Mouse (Mus musculus) MEL (cell line): ENCODE data around the gene Fto. TPM values are rescaled to one million over a fixed set of nuclear protein-coding genes. Genes with fewer than 3 reads are reported as not detected.

Experiments
- DNase-seq: peaks from one replicate; pipeline ENCODE4 v3.0.0; 2011; ENCODE audit warnings: low read depth, low spot score
- H3K27ac ChIP-seq: 2 replicates; pipeline ENCODE4 v1.5.1; 2012; ENCODE audit warnings: low read depth, mild to moderate bottlenecking, control low read depth, low read length, moderate library complexity; ENCODE audit not compliant: control insufficient read depth
- H3K27me3 ChIP-seq, 2 experiments: fragments of 150-350 bp in 1 of 2; sonication (generic) in 1 of 2; 2 replicates each; pipeline ENCODE4 v1.6.1; 2012; ENCODE audit warnings: low read length in 2 of 2, mild to moderate bottlenecking in 2 of 2, improper control_type of control experiment in 1 of 2, moderate library complexity in 1 of 2; ENCODE audit not compliant: insufficient read depth in 2 of 2, control insufficient read depth in 1 of 2
- H3K36me3 ChIP-seq, 2 experiments: 2 replicates each; pipeline ENCODE4 v1.6.1; 2012 to 2014; ENCODE audit warnings: low read length in 2 of 2, improper control_type of control experiment in 1 of 2, inconsistent platforms in 1 of 2, mild to moderate bottlenecking in 1 of 2; ENCODE audit not compliant: insufficient read depth in 2 of 2, control insufficient read depth in 1 of 2
- H3K4me1 ChIP-seq, 2 experiments: fragments of 150-350 bp in 1 of 2; sonication (generic) in 1 of 2; 2 replicates each; pipeline ENCODE4 v1.6.1; 2012; ENCODE audit warnings: low read length in 2 of 2, improper control_type of control experiment in 1 of 2, mild to moderate bottlenecking in 1 of 2; ENCODE audit not compliant: insufficient read depth in 2 of 2, control insufficient read depth in 1 of 2
- H3K4me3 ChIP-seq, 2 experiments: fragments of 150-350 bp in 1 of 2; sonication (generic) in 1 of 2; 2 replicates each; pipeline ENCODE4 v1.5.1; 2012; ENCODE audit warnings: low read depth in 2 of 2, low read length in 2 of 2, mild to moderate bottlenecking in 2 of 2, moderate library complexity in 2 of 2, control low read depth in 1 of 2, improper control_type of control experiment in 1 of 2; ENCODE audit not compliant: control insufficient read depth in 1 of 2, insufficient read depth in 1 of 2
- H3K79me2 ChIP-seq: 2 replicates; pipeline ENCODE4 v1.6.1; 2012; ENCODE audit warnings: mild to moderate bottlenecking, low read length, moderate library complexity; ENCODE audit not compliant: control insufficient read depth, poor library complexity, insufficient read depth
- H3K9ac ChIP-seq: 2 replicates; pipeline ENCODE4 v1.6.1; 2012; ENCODE audit warnings: low read depth, mild to moderate bottlenecking, control low read depth, low read length, moderate library complexity; ENCODE audit not compliant: control insufficient read depth, poor library complexity, severe bottlenecking
- H3K9me3 ChIP-seq: fragments of 150-350 bp; sonication (generic); replicated peaks from 2 replicates; pipeline ENCODE4 v1.6.1; 2012; ENCODE audit warnings: mild to moderate bottlenecking, low read length, improper control_type of control experiment, moderate library complexity; ENCODE audit not compliant: insufficient read depth
- E2F4 ChIP-seq: IDR thresholded peaks from 2 replicates; pipeline ENCODE4 v1.6.1; 2011; ENCODE audit warnings: low read depth, low read length, improper control_type of control experiment, borderline replicate concordance
- EP300 ChIP-seq, 2 experiments: IDR thresholded peaks; 2 replicates each; pipeline ENCODE4 v1.6.1; 2011; ENCODE audit warnings: improper control_type of control experiment in 2 of 2, low read length in 2 of 2, low read depth in 1 of 2, mild to moderate bottlenecking in 1 of 2
- ETS1 ChIP-seq: IDR thresholded peaks from 2 replicates; pipeline ENCODE4 v1.6.1; 2012; ENCODE audit warnings: low read depth, mild to moderate bottlenecking, inconsistent platforms, low read length, improper control_type of control experiment, moderate library complexity
- GATA1 ChIP-seq: IDR thresholded peaks from 2 replicates; pipeline ENCODE4 v1.6.1; 2011; ENCODE audit warnings: low read depth, low read length, improper control_type of control experiment
- HCFC1 ChIP-seq: IDR thresholded peaks from 2 replicates; pipeline ENCODE4 v1.6.1; 2012; ENCODE audit warnings: low read depth, mild to moderate bottlenecking, inconsistent platforms, low read length, improper control_type of control experiment, moderate library complexity
- JUND ChIP-seq: IDR thresholded peaks from 2 replicates; pipeline ENCODE4 v1.6.1; 2011; ENCODE audit warnings: low read depth, mild to moderate bottlenecking, improper control_type of control experiment, low read length
- KAT2A ChIP-seq: conservative IDR thresholded peaks from 2 replicates; pipeline ENCODE4 v1.6.1; 2012; ENCODE audit warnings: low read depth, low read length, improper control_type of control experiment, inconsistent platforms
- MAFK ChIP-seq: IDR thresholded peaks from 2 replicates; pipeline ENCODE4 v1.6.1; 2011; ENCODE audit warnings: low read depth, mild to moderate bottlenecking, low read length, improper control_type of control experiment, borderline replicate concordance
- MAX ChIP-seq: IDR thresholded peaks from 2 replicates; pipeline ENCODE4 v1.6.1; 2011; ENCODE audit warnings: low read length, improper control_type of control experiment
- MEF2A ChIP-seq: IDR thresholded peaks from 2 replicates; pipeline ENCODE4 v1.6.1; 2014; ENCODE audit warnings: low read depth, mild to moderate bottlenecking, inconsistent platforms, low read length, improper control_type of control experiment; ENCODE audit not compliant: poor library complexity, insufficient replicate concordance, severe bottlenecking; ENCODE audit errors: extremely low read depth
- MXI1 ChIP-seq: IDR thresholded peaks from 2 replicates; pipeline ENCODE4 v1.6.1; 2011; ENCODE audit warnings: mild to moderate bottlenecking, low read depth, low read length, improper control_type of control experiment
- NELFE ChIP-seq: IDR thresholded peaks from 2 replicates; pipeline ENCODE4 v1.6.1; 2011; ENCODE audit warnings: low read depth, low read length, improper control_type of control experiment
- POLR2AphosphoS2 ChIP-seq: IDR thresholded peaks from 2 replicates; pipeline ENCODE4 v1.6.1; 2011; ENCODE audit warnings: low read length, improper control_type of control experiment
- RAD21 ChIP-seq: IDR thresholded peaks from 2 replicates; pipeline ENCODE4 v1.6.1; 2011; ENCODE audit warnings: mild to moderate bottlenecking, low read depth, low read length, improper control_type of control experiment
- SIN3A ChIP-seq: IDR thresholded peaks from 2 replicates; pipeline ENCODE4 v1.6.1; 2012; ENCODE audit warnings: low read length, improper control_type of control experiment, inconsistent platforms
- SMC3 ChIP-seq: IDR thresholded peaks from 2 replicates; pipeline ENCODE4 v1.6.1; 2011; ENCODE audit warnings: low read depth, low read length, improper control_type of control experiment
- TBP ChIP-seq: IDR thresholded peaks from 2 replicates; pipeline ENCODE4 v1.8.0; 2011; ENCODE audit warnings: low read depth, low read length, improper control_type of control experiment
- TCF12 ChIP-seq: IDR thresholded peaks from 2 replicates; pipeline ENCODE4 v1.6.1; 2014; ENCODE audit warnings: low read depth, mild to moderate bottlenecking, inconsistent platforms, low read length, improper control_type of control experiment, moderate library complexity
- UBTF ChIP-seq: IDR thresholded peaks from 2 replicates; pipeline ENCODE4 v1.6.1; 2012; ENCODE audit warnings: low read depth, mild to moderate bottlenecking, inconsistent platforms, low read length, improper control_type of control experiment, moderate library complexity, borderline replicate concordance; ENCODE audit not compliant: insufficient read depth
- USF2 ChIP-seq, 2 experiments: IDR thresholded peaks; 2 replicates each; pipeline ENCODE4 v1.6.1; 2011 to 2012; ENCODE audit warnings: improper control_type of control experiment in 2 of 2, low read length in 2 of 2, borderline replicate concordance in 1 of 2, inconsistent platforms in 1 of 2, low read depth in 1 of 2, mild to moderate bottlenecking in 1 of 2; ENCODE audit not compliant: insufficient read depth in 1 of 2
- ZNF384 ChIP-seq: IDR thresholded peaks from 2 replicates; pipeline ENCODE4 v1.6.1; 2012; ENCODE audit warnings: low read depth, mild to moderate bottlenecking, inconsistent platforms, low read length, improper control_type of control experiment
- polyA plus RNA-seq, 2 experiments: library from polyadenylated mRNA; stranded (reverse) in 1 of 2; unstranded in 1 of 2; fragments of >175 nt in 1 of 2; fragments of >200 nt in 1 of 2; gene quantifications; 2 replicates each; pipeline versions ENCODE4 v1.2.1 to v1.2.4; 2012; ENCODE audit warnings: low replicate concordance in 2 of 2, low read depth in 1 of 2; ENCODE audit not compliant: insufficient read length in 2 of 2, insufficient read depth in 1 of 2, missing spikeins in 1 of 2
- total RNA-seq: library from RNA; depleted of rRNA; stranded (reverse); fragments of 300-350 nt; gene quantifications from 2 replicates; pipeline ENCODE4 v1.2.3, GENCODE M21; 2012

The Fto gene
- total and polyA plus RNA-seq, 3 experiments: 13.5 to 41.1 TPM; not detected in 1

DNA sequence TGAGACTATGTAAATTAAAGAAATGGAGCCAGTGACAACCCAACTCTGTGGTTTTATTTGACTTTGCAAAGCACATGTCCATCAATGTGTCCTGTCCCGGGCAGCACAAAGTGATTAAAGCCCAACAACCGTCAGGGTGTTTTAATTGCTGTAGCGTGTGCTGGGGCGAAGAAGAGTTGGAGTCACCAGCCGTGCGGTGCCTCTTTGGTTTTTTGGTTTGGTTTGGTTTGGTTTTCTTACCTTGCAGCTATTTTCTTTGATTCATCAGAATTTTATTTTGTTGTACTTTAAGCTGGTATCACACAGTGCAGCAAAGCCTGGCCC is 263.6 kb downstream of the Fto start:
- Histone ChIP-seq H3K4me1 (peaks cover 0 to 6% of the 10 kb centered on the region in 2 experiments; a peak in 3 of 4 replicates), H3K36me3 (peaks cover 0 to 8% of the 10 kb centered on the region in 2 experiments; a peak in 2 of 4 replicates), H3K9me3 (no peaks in the 10 kb centered on the region), H3K79me2 (no peaks in the 10 kb centered on the region), H3K4me3 (no peak overlapping the region), H3K27me3 (no peaks in the 10 kb centered on the region), H3K27ac (no peak overlapping the region), H3K9ac (no peak overlapping the region)
- no peak for DNase-seq
- no peak for TF ChIP-seq NELFE
- TF ChIP-seq ZNF384: no peak
- no peak for TF ChIP-seq KAT2A
- no peak for TF ChIP-seq TBP
- TF ChIP-seq RAD21: no peak
- TF ChIP-seq EP300 (IDR thresholded peaks at IDR 0.05; ENCODE audit: low read depth in 1 of 2, low read length in 2 of 2): no peak
- TF ChIP-seq UBTF: no peak
- no peak for TF ChIP-seq POLR2AphosphoS2
- no peak for TF ChIP-seq TCF12
- TF ChIP-seq MAX: no peak
- no peak for TF ChIP-seq E2F4
- TF ChIP-seq JUND: no peak
- no peak for TF ChIP-seq SMC3
- TF ChIP-seq ETS1: no peak
- TF ChIP-seq USF2 (IDR thresholded peaks at IDR 0.05; ENCODE audit: borderline replicate concordance in 1 of 2, insufficient read depth in 1 of 2, low read depth in 1 of 2, low read length in 2 of 2): no peak
- TF ChIP-seq HCFC1: no peak
- no peak for TF ChIP-seq MXI1
- TF ChIP-seq GATA1: no peak
- no peak for TF ChIP-seq MAFK

DNA sequence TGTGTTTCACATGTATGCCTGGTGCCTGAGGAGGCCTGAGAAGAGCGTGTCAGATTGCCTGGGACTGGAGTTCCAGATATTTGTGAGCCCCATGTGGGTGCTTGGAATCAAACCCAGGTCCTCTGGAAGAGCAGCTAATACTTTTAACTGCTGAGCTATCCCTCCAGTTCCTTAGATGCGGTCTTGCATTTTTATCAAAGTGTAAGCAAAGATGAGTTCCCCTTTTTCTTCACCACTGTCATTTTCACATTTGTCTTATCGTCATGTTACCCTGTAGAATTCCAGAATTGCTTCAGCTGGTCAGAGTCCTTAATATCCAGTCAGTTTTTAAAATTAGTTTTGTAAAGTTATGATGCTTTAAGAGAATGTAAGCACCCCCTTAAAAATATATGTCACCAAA is 264.3 kb downstream of the Fto start:
- Histone ChIP-seq H3K36me3 (peaks cover 0 to 8% of the 10 kb centered on the region in 2 experiments; a peak in 2 of 4 replicates), H3K27ac (no peak overlapping the region), H3K27me3 (no peaks in the 10 kb centered on the region), H3K9ac (no peak overlapping the region), H3K4me1 (peaks cover 0 to 6% of the 10 kb centered on the region in 2 experiments; a peak in 3 of 4 replicates), H3K9me3 (no peaks in the 10 kb centered on the region), H3K4me3 (no peak overlapping the region), H3K79me2 (no peaks in the 10 kb centered on the region)
- peak; percentile 67 for TF ChIP-seq GATA1
- TF ChIP-seq ETS1: 0 out of 2 replicates have a peak, but pooled peaks have one; percentile 40
- TF ChIP-seq EP300 (IDR thresholded peaks at IDR 0.05; ENCODE audit: low read depth in 1 of 2, low read length in 2 of 2): peak; percentile 7 to 73; a peak in 3 of 4 replicates
- 0 out of 2 replicates have a peak, but pooled peaks have one; percentile 21 for TF ChIP-seq SIN3A
- TF ChIP-seq MEF2A: no peak
- TF ChIP-seq JUND: no peak
- DNase-seq: peak; percentile 66
